Mouse (Mus musculus) cerebellum, adult (tissue): ENCODE data around the gene Reep3.
"Not testable (repeated sequence)": the region's sequence is repeated elsewhere in the genome, so short reads cannot be mapped to it uniquely, and the experiment has no call there.

Experiments
- ATAC-seq: cut with Nextera tagmentation; 2 replicates; pipeline ENCODE4 v1.9.2; 2017; ENCODE audit warnings: mild to moderate bottlenecking, moderate library complexity, mixed read lengths; ENCODE audit not compliant: insufficient number of reproducible peaks, low FRiP score, low TSS enrichment

Reep3 gene

DNA sequence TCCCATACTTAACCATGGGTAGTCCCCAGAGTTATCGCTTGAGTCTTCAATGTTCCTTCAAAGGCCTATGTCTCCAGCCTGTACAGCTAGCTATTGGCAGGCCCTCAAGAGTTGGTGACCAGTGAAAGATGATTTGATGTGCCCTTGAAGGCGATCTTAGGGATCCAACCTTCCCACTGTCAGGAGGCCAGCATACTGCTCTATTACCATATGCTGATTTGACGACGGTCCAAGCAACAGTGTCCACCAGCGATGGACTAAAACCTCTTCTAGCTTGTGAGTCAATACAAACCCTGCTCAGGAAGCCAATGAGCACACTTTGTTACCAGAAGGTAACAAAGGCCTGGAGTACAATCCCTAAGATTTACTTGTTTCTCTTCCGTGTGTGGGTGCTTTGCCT, 72.4 kb downstream of the Reep3 start:
- ATAC-seq = peak; percentile 88

DNA sequence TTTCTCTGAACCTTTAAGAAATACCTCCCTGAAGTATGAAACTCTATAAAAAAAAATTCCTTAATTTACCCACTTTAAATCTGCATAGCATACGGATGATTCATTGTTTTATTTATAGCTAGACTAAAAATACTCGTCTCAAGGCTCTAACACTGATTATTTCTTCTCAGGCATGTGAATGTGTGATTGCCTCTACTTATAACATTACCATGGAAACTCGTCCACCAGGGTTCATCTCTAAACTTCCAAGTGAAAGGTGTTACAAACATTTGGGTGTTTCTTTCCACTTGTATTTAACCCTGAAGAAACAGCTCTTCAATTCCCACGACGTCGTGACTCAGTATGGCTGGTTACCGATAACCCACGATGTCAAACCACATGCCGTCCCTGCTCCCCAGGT, 73.7 kb downstream of the Reep3 start:
- no peak for ATAC-seq

- no peak for ATAC-seq
These were observed 75.3 kb downstream of the Reep3 start for GRCm38 (mm10) chr10:67021494-67021893.

- no peak for ATAC-seq
These were observed 77.9 kb downstream of the Reep3 start for GRCm38 (mm10) chr10:67018875-67019274.

- no peak for ATAC-seq
These were observed 78.9 kb downstream of the Reep3 start for GRCm38 (mm10) chr10:67017891-67018290.

DNA sequence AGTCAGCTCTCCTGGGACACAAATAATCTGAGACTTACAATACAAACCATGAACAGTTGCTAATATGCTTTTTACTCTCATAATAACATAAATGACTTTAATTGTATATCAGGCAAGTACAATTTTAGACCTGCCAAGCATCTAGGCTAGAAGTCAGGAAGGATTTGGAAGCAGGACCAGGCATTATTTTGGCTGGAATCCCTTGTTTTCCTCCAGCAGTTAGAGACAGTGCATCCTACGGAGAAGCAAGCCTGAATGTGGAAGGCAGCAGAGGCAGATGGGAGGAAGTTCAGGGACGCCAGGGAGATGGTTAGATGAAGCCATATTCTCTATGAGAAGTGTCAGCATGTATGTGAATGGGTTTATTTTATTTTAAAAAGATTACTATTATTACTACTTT, 79.4 kb downstream of the Reep3 start:
- no peak for ATAC-seq

- no peak for ATAC-seq
These were observed 80.0 kb downstream of the Reep3 start for GRCm38 (mm10) chr10:67016615-67017278.

DNA sequence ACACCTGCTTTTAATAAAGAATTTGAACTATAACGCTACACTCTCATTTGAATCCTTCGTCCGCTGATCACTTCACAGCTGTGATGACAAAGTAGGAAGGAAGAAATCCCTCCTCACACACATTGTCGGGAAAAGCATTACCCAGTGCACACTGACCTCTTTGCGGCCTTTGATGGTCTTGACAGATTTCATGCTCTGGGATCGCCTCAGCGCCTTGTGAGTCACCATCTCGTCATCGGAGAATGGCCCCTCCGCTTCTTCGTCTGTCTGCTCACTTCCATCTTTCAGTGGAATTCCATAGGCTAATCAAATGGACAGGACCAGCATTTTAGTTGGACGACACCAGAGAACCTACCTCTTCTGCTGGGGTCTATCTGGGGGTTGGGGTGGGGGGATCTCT, 82.0 kb downstream of the Reep3 start:
- ATAC-seq = no peak

DNA sequence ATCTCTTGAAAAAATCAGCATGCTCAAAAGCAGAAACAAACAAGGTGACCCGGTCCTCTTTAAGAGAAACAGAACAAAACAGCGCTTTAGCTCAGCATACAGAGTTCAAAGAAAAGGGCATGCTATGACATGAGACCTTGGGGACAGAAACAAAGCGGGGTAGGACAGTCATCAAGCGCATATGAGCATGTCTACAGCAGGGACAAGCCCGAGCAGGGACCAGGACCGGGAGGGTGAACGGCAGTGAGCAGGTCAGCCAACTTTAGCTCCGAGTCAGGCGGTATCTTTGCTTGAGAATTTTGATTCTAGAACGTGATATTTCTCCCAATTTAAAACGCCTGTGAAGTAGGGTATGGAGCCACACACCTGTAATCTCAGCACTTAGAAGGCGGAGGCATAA, 86.2 kb downstream of the Reep3 start:
- no peak for ATAC-seq

- no peak for ATAC-seq
These were observed 92.2 kb downstream of the Reep3 start for GRCm38 (mm10) chr10:67004527-67005042.

DNA sequence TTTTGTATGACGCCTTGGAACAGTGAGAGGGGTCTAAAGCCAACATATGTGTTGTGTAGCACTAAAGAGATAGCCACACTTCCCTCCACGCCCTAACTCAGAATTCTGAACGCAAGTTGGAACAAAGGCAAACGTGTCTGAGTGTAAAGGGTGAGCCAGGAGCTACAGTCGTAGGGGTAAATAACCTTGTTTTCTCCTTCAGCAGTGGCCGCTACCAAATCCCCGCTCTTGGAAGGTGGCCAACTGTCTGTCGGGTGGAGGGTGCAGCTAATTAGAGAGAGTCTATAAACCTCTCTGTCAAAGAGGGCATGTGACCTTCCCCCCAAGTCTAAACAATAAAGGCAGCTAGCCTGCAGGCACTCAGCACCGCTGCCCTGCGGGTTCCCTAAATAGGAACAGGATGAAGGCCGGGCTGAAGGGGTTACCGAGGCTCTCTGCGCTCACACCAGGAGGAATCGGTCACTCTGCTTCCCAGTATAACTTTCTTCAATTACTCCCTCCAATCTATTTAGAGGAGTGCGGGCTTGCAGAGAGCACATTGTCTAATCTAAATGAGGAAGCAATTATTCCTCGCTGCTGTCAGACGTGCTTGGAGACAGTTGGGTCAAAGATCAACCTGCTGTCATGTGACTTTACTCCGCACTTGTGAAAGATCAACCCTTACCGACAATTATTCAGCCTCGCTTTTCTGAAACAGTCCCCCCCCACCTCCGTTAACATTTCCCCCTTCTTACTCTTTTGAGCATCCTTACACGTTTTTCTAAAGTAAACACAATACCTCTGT, 92.8 kb downstream of the Reep3 start:
- peak; percentile 39; the same call in 1 of the 2 replicates for ATAC-seq

- no peak for ATAC-seq
These were observed 93.6 kb downstream of the Reep3 start for GRCm38 (mm10) chr10:67003009-67003742.

DNA sequence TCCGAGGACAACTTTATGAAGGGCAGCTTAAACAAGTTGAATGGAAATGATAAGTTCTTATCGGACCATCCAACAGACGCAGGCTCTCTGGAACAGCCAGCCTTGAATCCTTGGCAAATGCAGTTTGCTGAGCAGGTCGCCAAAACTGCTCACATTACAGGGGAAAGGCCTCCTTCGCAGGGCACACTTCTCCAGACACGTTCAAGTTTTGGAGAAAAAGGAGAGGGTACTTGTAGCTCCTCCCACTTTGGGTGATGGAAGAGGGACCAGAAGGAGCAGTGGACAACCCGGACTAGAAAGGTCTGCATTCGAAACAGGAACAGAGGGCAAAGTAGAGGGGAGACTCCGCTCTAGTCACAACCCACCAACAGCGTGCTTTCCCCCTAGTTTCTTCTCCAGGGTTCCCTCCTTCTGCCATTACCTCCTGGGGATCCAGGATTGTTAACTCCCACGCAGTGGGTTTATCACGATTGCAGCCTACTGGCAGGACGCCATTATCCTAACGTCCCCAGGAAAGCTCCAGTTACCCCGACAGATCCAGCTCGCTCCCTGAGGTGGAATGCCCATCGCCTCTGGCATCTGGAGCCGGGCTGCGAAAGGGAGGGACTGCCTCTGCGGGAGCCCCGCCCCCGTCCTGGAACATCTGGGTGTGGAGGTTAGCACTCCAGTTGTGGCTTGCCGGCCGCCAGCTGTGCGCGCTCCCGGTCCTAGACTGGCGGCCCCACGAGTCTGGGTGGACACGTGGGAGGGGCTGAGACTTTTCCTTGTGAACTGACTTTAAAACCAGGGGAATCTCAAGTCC, 94.3 kb downstream of the Reep3 start:
- 0 out of 2 replicates have a peak, but pooled peaks have one; percentile 37 for ATAC-seq

DNA sequence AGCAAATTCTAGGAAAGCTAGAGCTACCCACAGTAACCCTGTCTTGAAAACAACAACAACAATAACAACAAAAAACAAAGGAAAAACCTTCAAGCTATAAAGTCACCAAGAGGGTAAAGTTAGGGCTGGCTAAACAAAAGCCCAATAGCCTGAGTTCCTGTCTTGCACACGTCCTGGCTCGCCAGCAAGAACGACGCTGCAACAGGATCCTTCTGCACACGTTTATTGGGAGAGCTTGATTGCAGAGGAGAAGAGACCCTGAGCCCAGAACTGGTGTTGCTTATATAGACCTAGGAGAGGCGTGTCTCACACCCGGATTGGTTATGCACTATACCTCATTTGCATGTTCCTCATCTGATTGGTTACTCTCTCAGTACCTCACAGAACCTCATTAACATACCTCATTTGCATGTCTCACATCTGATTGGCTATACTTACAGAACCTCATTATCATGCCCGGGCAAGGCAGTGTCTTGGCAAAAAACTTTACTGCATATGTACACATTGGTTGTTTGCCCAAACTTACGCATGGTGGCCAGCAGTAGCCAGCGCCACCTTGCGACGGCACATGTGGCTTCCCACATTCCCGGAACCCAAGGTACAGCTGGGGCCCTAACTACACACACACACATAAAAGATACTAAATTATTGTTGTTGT, 95.7 kb downstream of the Reep3 start:
- not testable (repeated sequence) for ATAC-seq

GRCm38 (mm10) chr10:67000136-67000535, 96.6 kb downstream of the Reep3 start:
- ATAC-seq = no peak

- no peak for ATAC-seq
These were observed 98.0 kb downstream of the Reep3 start for GRCm38 (mm10) chr10:66998770-66999169.

GRCm38 (mm10) chr10:66995181-66995580, 101.6 kb downstream of the Reep3 start:
- ATAC-seq = no peak

GRCm38 (mm10) chr10:66994469-66994868, 102.3 kb downstream of the Reep3 start:
- ATAC-seq = no peak

- no peak for ATAC-seq
These were observed 104.2 kb downstream of the Reep3 start for GRCm38 (mm10) chr10:66992591-66992990.

GRCm38 (mm10) chr10:66990506-66990905, 106.2 kb downstream of the Reep3 start:
- ATAC-seq = no peak
